Mouse (Mus musculus) kidney, postnatal 25 days (tissue): ENCODE measurements at regions not wholly inside any gene's neighbourhood (a gene's known extent, or its start where the extent isn't known, plus 50 kb on each side); places are given as distances from the start of the nearest gene placed in this dataset.
"Not testable (repeated sequence)": the region's sequence is repeated elsewhere in the genome, so short reads cannot be mapped to it uniquely, and the experiment has no call there.

ENCODE experiments used
- DNase-seq, 2 experiments: peaks; one replicate each; pipeline ENCODE4 v3.0.0; 2021; ENCODE audit warnings: mixed read lengths in 2 of 2

DNA sequence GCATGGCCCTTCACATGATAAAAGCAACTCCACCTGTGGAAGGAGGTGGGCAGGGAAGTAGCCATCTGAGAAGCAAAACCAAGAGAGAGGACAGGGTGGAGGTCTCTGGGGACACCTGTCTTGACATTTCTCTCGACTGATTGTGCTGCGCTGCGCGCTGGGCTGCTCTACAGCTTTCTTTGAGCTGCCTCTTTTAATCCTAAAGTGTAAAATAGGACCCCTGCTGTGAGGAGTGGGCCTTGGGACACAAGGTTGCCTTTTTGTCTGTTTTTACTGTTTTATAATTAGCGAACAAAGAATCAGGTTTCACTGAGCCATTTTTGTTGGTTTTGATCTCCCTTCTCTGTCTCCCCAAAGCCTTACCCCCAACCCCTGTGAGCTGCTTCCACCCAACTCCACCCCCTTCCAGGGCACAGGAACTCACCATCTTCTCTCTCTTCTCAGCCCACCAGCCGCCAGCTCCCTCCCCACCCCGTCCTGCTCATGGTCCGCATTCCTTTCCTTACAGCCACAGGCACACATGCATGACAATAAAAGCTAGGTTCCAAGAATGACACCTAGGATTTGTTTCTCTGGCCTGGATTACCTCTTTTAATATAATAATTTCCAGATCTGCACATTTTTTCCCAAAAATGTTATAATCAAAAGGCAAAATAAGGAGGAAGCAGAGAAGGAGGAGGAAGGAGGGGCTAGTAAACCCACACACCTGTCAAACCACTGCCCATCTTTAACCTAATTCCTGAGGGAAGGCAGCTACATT lies 57.3 kb downstream of the Cbln4 start:
- no peak for DNase-seq

- DNase-seq, result no peak
Measured at GRCm38 (mm10) chr2:171969311-171969905, 73.9 kb downstream of the Cbln4 start.

DNA sequence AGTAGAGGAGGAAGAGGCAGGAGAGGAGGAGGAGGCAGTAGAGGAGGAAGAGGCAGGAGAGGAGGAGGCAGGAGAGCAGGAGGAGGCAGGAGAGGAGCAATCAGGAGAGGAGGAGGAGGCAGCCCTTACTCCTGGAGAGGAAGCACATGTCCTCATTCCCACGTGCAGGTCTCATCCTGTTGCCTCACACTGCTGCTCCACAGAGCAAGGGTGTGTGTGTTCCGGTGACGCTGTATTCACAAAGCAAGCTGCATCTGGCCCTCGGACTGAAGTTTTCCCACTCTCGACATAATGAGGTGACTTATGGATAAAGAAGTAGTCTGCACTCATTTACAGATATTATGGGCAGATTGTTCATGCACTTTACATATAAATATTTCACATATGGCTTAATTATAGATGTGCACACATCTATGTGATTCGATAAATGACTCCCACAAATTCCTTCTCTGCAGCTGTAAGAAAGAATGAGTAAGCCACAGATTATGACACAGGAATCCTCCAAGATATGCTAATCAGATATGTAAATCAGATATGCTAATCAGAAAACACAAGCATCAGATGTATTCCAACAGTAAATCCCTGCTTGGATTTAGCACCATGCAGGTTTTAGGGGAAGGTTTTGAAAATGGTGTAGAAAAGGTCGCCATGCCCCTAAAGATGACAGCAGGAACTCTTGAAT lies 96.6 kb downstream of the Cbln4 start:
- no peak for DNase-seq

- no peak for DNase-seq
Measured at GRCm38 (mm10) chr2:171942671-171943070, 100.6 kb downstream of the Cbln4 start.

- DNase-seq, result no peak
Measured at GRCm38 (mm10) chr2:171935646-171936325, 107.5 kb downstream of the Cbln4 start.

DNA sequence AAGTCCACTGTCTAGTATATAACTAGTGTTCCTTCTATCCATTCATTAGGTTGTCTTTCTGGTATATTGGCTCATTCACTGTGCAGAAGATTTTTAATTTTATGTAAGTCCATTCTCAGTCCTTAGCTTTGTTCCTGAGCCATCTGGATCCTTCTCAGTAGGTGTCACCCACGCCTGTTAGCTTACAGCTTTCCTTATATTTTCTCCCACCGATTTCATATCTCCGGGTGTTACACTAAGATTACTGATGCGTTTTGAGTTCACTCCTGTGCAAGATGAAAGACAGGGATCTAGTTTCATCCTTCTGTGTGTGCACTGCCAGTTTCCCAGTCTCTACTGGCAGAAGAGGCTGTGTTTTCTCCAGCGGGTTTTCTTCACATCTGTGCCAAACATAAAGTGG lies 122.3 kb downstream of the Cbln4 start:
- DNase-seq, result no peak

- no peak for DNase-seq
Measured at GRCm38 (mm10) chr2:171887306-171887705, 156.0 kb downstream of the Cbln4 start.

DNA sequence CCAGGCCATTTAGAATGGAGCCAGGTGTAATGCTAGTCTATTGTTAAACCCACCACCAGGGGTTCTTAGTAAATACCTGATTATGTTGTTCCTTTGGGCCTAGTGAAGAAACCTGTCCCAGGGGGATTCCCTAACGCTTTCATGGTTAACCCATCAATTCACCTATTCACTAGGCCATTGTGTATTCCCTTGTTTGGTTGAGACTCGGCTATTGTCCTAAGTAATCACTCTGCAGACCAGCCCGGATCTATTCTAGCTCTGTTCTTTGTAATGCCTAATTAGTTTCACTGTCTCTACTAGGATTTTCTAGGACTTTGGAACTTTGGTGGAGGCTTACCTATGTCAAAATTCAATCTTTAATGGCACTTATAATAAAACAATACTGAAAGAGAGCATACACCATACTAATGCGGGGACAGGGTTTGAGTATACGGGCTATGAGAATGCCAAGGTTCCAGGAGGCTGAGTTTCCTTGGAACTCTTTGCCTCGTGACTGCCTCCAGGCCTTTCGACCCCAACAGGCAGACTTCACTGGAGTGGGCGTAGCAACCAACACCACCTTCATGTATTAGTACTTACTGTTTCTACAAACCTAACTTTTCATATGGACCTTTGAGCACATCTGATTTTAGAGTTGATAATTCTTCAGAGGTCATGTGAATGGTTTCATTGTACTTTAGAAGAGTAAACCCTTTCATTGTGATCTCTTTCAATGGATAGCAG lies 163.9 kb downstream of the Cbln4 start:
- not testable (repeated sequence) for DNase-seq

- no peak for DNase-seq
Measured at GRCm38 (mm10) chr2:171867550-171867949, 175.7 kb downstream of the Cbln4 start.

GRCm38 (mm10) chr2:171864376-171864965 lies 178.8 kb downstream of the Cbln4 start:
- DNase-seq, result no peak

GRCm38 (mm10) chr2:171862626-171863025 lies 180.6 kb downstream of the Cbln4 start:
- DNase-seq, result no peak

DNA sequence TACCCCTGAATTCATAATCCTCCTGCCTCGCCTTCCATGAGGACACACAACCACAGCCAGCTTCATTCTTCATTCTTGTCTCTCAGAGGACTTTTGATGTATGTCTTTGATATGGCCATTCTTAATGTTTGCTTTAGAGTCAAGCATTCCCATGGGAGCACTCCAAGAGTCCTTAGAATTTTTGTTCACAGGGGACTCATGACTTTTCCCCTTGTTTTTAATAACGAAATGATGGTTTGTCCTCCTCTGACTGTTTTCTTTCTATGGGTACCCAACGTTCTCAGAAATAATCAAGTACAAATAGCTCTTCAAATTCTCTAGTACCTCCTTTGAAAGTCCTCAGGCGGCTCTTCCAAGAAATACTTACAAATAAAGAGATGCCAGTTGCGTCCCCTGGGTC lies 184.4 kb downstream of the Cbln4 start:
- no peak for DNase-seq

DNA sequence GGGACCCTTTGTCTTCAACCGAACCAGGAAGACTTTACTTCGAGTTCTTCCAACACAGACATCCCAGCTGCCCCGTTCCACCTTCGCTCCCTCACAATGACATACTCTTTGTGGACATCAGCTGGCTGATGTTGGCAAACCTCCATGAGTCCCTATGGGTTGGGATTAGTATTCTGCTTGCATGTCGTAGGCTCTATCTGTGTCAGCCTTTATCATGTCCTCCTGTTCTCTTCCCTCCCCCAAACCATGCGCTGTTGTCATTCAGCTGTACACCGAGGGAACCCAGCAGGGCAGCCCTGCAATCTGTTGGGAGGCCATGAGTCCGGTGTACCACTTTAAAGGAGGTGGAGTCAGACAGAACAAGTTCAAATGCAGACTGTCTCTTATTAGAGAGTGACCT lies 186.8 kb downstream of the Cbln4 start:
- DNase-seq, result no peak

DNA sequence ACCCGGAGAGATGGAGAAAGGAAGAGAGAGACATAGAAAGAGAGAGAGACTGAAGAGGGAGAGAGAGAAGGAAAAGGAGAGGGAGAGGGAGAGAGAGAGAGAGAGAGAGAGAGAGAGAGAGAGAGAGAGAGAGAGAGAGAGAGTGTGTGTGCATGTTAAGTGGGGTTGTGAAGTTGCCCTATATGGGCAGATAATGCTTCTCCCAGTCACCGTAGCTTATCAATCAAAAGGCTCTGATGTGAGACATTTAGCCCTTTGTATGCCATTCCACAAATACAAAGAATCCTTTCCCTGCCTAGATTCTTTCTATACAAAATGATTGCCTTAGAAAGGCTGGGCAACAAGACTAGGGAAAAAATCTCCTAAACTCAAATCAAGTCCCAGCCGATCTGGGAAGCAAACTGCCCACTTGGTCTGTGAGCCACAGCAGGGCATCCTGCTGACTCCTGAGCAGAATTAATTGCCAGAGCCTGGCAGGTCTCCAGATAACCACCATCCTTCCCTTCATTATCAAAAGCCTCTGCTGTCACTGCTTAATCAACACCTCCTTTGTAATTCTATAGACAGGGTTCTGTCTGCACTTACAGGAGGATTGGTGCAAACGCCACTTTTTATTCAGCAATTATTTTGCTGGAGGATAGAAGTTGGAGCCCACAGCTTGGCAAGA lies 196.3 kb downstream of the Cbln4 start:
- no peak for DNase-seq

- DNase-seq, result no peak
Measured at GRCm38 (mm10) chr2:171840058-171840713, 203.1 kb downstream of the Cbln4 start.

- DNase-seq, result no peak
Measured at GRCm38 (mm10) chr2:171822156-171822555, 221.1 kb downstream of the Cbln4 start.

- no peak for DNase-seq
Measured at GRCm38 (mm10) chr2:171818504-171818903, 224.8 kb downstream of the Cbln4 start.

DNA sequence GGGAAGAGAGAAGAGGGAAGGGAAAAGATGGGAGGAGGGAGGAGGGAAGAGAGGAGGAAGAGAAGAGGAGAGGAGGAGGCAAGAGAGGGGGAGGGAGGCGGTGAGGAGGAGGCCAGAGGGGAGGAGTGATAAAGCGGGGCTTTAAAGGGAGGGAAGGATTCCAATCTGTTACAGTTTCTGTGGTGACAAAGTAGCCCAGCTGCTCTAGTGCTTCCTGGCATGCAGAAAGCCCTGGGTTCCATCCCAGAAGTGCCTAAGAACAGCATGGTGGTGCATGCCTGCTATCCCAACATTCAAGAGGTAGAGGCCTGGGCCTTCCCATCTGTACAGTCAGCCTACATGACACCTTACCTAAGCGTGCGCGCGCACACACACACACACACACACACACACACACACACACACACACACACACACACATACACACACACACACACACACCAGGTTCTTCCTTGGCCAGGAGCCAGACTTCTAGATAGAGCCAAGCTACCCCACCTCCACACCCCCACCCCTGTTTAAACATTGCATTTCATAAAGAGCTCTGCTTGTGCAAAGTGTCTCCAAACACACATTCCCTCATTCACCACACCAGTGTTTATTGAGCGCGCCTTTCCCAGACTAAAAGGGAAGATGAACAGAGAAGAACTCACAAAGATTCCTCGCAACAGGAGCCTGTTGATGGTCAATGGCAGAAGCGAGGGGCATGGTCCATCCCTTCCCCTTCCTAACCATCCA lies 226.4 kb downstream of the Cbln4 start:
- no peak for DNase-seq

DNA sequence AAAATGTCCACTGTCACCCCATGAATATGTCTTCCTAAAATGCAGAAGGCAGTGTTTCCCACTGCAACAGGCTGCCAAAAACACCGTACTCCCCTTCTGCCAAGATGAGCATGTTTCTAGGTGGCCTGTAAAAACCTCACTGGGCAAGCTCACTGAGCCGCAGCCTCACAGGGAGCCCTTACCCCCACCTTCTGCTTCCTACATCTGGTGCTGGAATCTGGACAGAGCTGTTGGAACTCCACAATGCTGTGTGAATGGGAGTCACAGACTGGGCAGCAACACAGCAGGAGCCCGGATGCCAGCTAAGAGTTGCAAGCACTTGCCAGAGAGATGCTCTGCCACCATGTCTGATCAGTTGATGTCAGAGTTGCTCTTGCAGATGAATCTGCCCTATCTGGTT lies 230.6 kb downstream of the Cbln4 start:
- DNase-seq, result no peak

GRCm38 (mm10) chr2:171805376-171805775 lies 237.9 kb downstream of the Cbln4 start:
- peak; percentile 30 to 42 for DNase-seq
